Mouse (Mus musculus): ENCODE results near the gene Btnl1. TPM values are rescaled to one million over a fixed set of nuclear protein-coding genes. Genes with fewer than 3 reads are reported as not detected.

Btnl1 gene
- polyA plus RNA-seq, 1 experiment from 2014 or later = not detected

DNA sequence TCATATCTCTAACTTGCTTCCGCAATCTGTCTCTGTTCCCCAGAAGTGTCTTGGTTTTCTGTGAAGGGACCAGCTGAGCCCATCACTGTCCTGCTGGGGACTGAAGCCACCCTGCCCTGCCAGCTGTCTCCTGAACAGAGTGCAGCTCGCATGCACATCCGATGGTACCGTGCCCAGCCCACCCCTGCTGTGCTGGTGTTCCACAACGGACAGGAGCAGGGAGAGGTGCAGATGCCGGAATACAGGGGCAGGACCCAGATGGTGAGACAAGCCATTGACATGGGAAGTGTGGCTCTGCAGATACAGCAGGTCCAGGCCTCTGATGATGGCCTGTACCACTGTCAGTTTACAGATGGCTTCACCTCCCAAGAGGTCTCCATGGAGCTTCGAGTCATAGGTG is 2.5 kb downstream of the Btnl1 start:
- H3K36me3 ChIP-seq (replicated peaks; ENCODE audit: control insufficient read depth, insufficient read depth) = no peaks in the 10 kb centered on the region
- no peaks in the 10 kb centered on the region for H3K27me3 ChIP-seq (ENCODE audit: control insufficient read depth, insufficient read depth, low read length)
- WGBS = 69% methylated on average over 7 of the region's 7 CpGs
- H3K9ac ChIP-seq = no peak overlapping the region
- no peak overlapping the region for H3K4me3 ChIP-seq (replicated peaks; ENCODE audit: low read length)
- ATAC-seq (ENCODE audit: low FRiP score) (no peak), DNase-seq (ENCODE audit: low spot score) (no peak)
- no peak overlapping the region for H3K4me2 ChIP-seq (replicated peaks)
- H3K9me3 ChIP-seq (ENCODE audit: control insufficient read depth, low read length) = no peaks in the 10 kb centered on the region
- no peak overlapping the region for H3K27ac ChIP-seq
- H3K4me1 ChIP-seq (replicated peaks; ENCODE audit: control insufficient read depth, insufficient read depth, low read length) = no peaks in the 10 kb centered on the region

- DNase-seq (ENCODE audit: low spot score) = no peak
- 76% methylated on average over 11 of the region's 11 CpGs for WGBS
- H3K27ac ChIP-seq = no peak overlapping the region
Measured at GRCm38 (mm10) chr17:34381876-34382275, 4.9 kb downstream of the Btnl1 start.

DNA sequence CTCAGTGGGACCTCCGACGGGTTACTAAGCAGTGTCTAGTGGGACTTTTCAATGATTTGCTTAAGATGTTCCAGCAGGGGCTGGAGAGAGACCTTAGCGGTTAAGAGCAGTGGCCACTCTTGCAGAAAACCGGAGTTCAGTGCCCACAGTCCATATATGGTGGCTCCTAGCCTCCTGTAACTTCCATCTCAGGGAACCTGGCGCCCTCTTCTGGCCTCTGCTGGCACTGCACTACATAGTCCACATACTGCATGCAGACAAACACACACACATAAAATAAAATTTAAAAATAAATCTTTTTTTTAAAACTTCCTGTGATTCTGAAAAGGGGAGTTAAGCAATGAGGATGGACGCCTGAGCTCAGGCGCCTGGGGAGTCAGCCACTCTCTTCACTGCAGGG is 6.3 kb downstream of the Btnl1 start:
- H3K36me3 ChIP-seq (replicated peaks; ENCODE audit: control insufficient read depth, insufficient read depth) = no peaks in the 10 kb centered on the region

More at GRCm38 (mm10) chr17:34381876-34382275, 4.9 kb downstream of the Btnl1 start:
- ATAC-seq (ENCODE audit: low FRiP score) = no peak
- Histone ChIP-seq H3K4me3 (replicated peaks; ENCODE audit: low read length) (no peak overlapping the region), H3K36me3 (replicated peaks; ENCODE audit: control insufficient read depth, insufficient read depth) (no peaks in the 10 kb centered on the region), H3K9ac (no peak overlapping the region), H3K27me3 (ENCODE audit: control insufficient read depth, insufficient read depth, low read length) (no peaks in the 10 kb centered on the region), H3K4me1 (replicated peaks; ENCODE audit: control insufficient read depth, insufficient read depth, low read length) (no peaks in the 10 kb centered on the region), H3K4me2 (replicated peaks) (no peak overlapping the region), H3K9me3 (ENCODE audit: control insufficient read depth, low read length) (no peaks in the 10 kb centered on the region)

DNA sequence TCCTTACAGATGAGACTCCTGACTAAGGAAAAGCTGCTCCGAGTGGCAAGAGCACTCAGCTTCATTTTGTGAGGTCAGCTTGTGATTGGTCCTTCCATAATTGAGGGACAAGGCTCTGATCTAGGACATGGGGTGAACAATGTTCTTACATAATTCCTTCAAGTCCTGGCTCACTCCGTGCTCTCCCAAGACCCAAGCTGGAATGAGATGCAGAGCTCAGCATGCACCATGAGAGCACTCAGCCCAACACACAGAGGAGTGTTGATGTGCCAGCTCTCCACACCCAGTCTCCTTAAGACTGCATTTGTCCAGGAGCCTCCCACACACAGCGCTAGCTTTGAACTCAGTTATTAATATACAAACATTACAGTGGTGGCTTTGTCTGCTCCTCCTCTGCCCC is 7.8 kb downstream of the Btnl1 start:
- no peaks in the 10 kb centered on the region for H3K4me1 ChIP-seq (replicated peaks; ENCODE audit: control insufficient read depth, insufficient read depth, low read length)
- H3K4me2 ChIP-seq (replicated peaks) = no peak overlapping the region
- no peaks in the 10 kb centered on the region for H3K36me3 ChIP-seq (replicated peaks; ENCODE audit: control insufficient read depth, insufficient read depth)
- DNase-seq (ENCODE audit: low spot score) = no peak
- no peak overlapping the region for H3K4me3 ChIP-seq (replicated peaks; ENCODE audit: low read length)
- H3K27me3 ChIP-seq (ENCODE audit: control insufficient read depth, insufficient read depth, low read length) = no peaks in the 10 kb centered on the region
- no peak overlapping the region for H3K9ac ChIP-seq
- H3K27ac ChIP-seq = no peak overlapping the region
- no peak for ATAC-seq (ENCODE audit: low FRiP score)
- H3K9me3 ChIP-seq (ENCODE audit: control insufficient read depth, low read length) = no peaks in the 10 kb centered on the region
- 69% methylated on average over 3 of the region's 3 CpGs for WGBS

More for the DNA sequence above, 6.3 kb downstream of the Btnl1 start:
- no peak overlapping the region for H3K9ac ChIP-seq
- WGBS = 79% methylated on average over 7 of the region's 7 CpGs
- no peak for ATAC-seq (ENCODE audit: low FRiP score)
- no peak overlapping the region for H3K4me2 ChIP-seq (replicated peaks)
- H3K27me3 ChIP-seq (ENCODE audit: control insufficient read depth, insufficient read depth, low read length) = no peaks in the 10 kb centered on the region
- no peak overlapping the region for H3K4me3 ChIP-seq (replicated peaks; ENCODE audit: low read length)
- DNase-seq (ENCODE audit: low spot score) = no peak
- no peak overlapping the region for H3K27ac ChIP-seq
- H3K9me3 ChIP-seq (ENCODE audit: control insufficient read depth, low read length) = no peaks in the 10 kb centered on the region
- H3K4me1 ChIP-seq (replicated peaks; ENCODE audit: control insufficient read depth, insufficient read depth, low read length) = no peaks in the 10 kb centered on the region

DNA sequence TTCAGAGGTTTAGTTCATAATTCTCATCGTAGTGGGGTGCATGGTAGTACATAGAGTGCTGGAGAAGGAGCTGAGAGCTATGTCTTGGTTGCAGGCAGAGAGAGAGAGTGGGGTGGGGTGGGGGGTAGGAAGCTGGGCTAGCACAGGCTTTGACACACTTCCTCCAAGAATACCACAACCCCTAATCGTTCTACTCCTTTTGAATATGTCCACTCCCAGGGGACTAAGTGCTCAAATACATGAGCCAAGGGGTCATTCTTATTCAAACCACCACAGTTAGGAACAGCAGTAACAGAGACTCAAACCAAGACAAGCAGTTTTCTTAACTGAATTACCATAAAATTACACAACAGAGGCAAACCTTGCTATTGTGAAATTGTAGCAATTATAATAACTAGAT is 9.7 kb downstream of the Btnl1 start:
- Histone ChIP-seq H3K9ac (no peak overlapping the region), H3K4me3 (replicated peaks; ENCODE audit: low read length) (no peak overlapping the region), H3K27ac (no peak overlapping the region), H3K27me3 (ENCODE audit: control insufficient read depth, insufficient read depth, low read length) (no peaks in the 10 kb centered on the region), H3K9me3 (ENCODE audit: control insufficient read depth, low read length) (no peaks in the 10 kb centered on the region), H3K4me2 (replicated peaks) (no peak overlapping the region), H3K4me1 (replicated peaks; ENCODE audit: control insufficient read depth, insufficient read depth, low read length) (no peaks in the 10 kb centered on the region), H3K36me3 (replicated peaks; ENCODE audit: control insufficient read depth, insufficient read depth) (no peaks in the 10 kb centered on the region)
- WGBS = 78% methylated on average over 2 of the region's 2 CpGs
- DNase-seq (ENCODE audit: low spot score) = no peak
- no peak for ATAC-seq (ENCODE audit: low FRiP score)

DNA sequence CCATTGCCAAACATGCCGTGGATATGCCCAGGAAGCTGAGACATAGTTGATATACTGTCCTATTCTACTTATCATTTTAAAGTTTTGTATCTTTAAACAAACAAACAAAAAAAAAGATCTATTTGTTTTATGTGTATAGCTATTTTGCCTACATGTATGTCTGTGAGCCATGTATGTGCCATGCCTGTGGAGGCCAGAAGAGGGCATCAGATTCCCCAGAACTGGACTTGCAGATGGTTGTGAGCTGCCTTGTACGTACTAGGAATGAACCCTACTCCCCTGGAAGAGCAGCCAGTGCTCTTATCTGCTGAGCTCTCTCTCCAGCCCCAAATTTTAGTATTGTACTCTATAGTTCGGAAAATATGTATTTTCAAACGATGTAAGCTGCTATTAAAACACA is 11.6 kb downstream of the Btnl1 start:
- Histone ChIP-seq H3K9me3 (ENCODE audit: control insufficient read depth, low read length) (no peaks in the 10 kb centered on the region), H3K4me1 (replicated peaks; ENCODE audit: control insufficient read depth, insufficient read depth, low read length) (no peaks in the 10 kb centered on the region), H3K36me3 (replicated peaks; ENCODE audit: control insufficient read depth, insufficient read depth) (no peaks in the 10 kb centered on the region), H3K4me3 (replicated peaks; ENCODE audit: low read length) (no peak overlapping the region), H3K4me2 (replicated peaks) (no peak overlapping the region), H3K9ac (no peak overlapping the region), H3K27me3 (ENCODE audit: control insufficient read depth, insufficient read depth, low read length) (no peaks in the 10 kb centered on the region), H3K27ac (no peak overlapping the region)
- DNase-seq (ENCODE audit: low spot score) (peak; percentile 46), ATAC-seq (ENCODE audit: low FRiP score) (no peak)
- WGBS = 26% methylated on average over 4 of the region's 4 CpGs

DNA sequence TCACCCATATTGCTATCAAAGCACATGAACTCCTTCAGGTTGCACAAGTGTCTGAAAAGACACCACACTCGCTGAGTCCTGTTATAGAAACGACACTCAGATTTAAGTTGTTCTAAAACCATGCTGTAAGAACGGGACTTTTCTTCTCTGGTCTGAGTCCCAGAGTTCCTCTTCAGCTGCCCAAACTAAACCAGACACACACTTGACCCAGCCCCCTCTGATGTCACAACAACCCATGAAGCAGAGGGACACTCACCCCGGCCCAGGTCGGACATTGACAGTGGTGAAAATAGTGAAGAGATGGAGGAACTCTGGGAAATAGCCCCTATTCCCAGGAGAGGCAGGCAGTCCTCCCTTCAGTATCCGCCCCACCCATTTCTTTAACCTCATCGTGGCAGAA is 14.6 kb downstream of the Btnl1 start:
- Histone ChIP-seq H3K27ac (no peak overlapping the region), H3K36me3 (replicated peaks; ENCODE audit: control insufficient read depth, insufficient read depth) (no peaks in the 10 kb centered on the region), H3K9me3 (ENCODE audit: control insufficient read depth, low read length) (no peaks in the 10 kb centered on the region), H3K4me3 (replicated peaks; ENCODE audit: low read length) (no peak overlapping the region), H3K4me2 (replicated peaks) (0 out of 2 replicates have a peak overlapping the region, but pooled peaks have one; percentile 64), H3K27me3 (ENCODE audit: control insufficient read depth, insufficient read depth, low read length) (no peaks in the 10 kb centered on the region), H3K9ac (no peak overlapping the region), H3K4me1 (replicated peaks; ENCODE audit: control insufficient read depth, insufficient read depth, low read length) (no peaks in the 10 kb centered on the region)
- DNase-seq (ENCODE audit: low spot score) = no peak
- ATAC-seq (ENCODE audit: low FRiP score) = no peak
- WGBS = 78% methylated on average over 7 of the region's 7 CpGs

GRCm38 (mm10) chr17:34392321-34392720 is 15.4 kb downstream of the Btnl1 start:
- WGBS = 4% methylated on average over 24 of the region's 24 CpGs
- H3K4me1 ChIP-seq (replicated peaks; ENCODE audit: control insufficient read depth, insufficient read depth, low read length) = no peaks in the 10 kb centered on the region
- H3K4me3 ChIP-seq (replicated peaks; ENCODE audit: low read length) = peak overlapping the region; percentile 32
- peak; percentile 51; the same call in 1 of the 2 replicates for ATAC-seq (ENCODE audit: low FRiP score)
- DNase-seq (ENCODE audit: low spot score) = peak; percentile 50
- no peaks in the 10 kb centered on the region for H3K36me3 ChIP-seq (replicated peaks; ENCODE audit: control insufficient read depth, insufficient read depth)
- H3K9ac ChIP-seq = peak overlapping the region; percentile 39
- peak overlapping the region; percentile 64 for H3K4me2 ChIP-seq (replicated peaks)
- no peaks in the 10 kb centered on the region for H3K27me3 ChIP-seq (ENCODE audit: control insufficient read depth, insufficient read depth, low read length)
- no peak overlapping the region for H3K27ac ChIP-seq
- no peaks in the 10 kb centered on the region for H3K9me3 ChIP-seq (ENCODE audit: control insufficient read depth, low read length)

DNA sequence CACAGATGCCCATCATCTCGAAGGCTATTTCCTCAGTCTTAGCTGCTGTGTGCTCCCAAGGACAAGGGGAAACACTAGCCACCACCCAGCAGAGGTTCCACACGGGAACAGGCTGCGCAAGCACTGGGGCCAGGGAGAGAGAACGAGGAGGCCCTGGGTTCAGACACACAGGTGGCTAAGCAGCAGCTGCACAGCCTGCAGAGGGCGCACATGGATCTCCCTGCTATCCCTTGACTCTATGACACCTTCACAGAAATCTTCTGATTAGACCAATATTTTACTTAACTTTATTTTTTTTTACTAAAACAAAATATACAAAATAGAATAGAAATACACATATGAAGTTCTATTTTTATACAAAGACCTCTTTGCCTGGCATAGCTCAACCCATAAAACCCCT is 20.4 kb downstream of the Btnl1 start:
- Histone ChIP-seq H3K9ac (no peak overlapping the region), H3K4me1 (replicated peaks; ENCODE audit: control insufficient read depth, insufficient read depth, low read length) (peaks cover 4% of the 10 kb centered on the region; the same call in 1 of the 2 replicates), H3K9me3 (ENCODE audit: control insufficient read depth, low read length) (no peaks in the 10 kb centered on the region), H3K27ac (no peak overlapping the region), H3K27me3 (ENCODE audit: control insufficient read depth, insufficient read depth, low read length) (no peaks in the 10 kb centered on the region), H3K36me3 (replicated peaks; ENCODE audit: control insufficient read depth, insufficient read depth) (no peaks in the 10 kb centered on the region), H3K4me3 (replicated peaks; ENCODE audit: low read length) (no peak overlapping the region), H3K4me2 (replicated peaks) (no peak overlapping the region)
- ATAC-seq (ENCODE audit: low FRiP score) = no peak
- DNase-seq (ENCODE audit: low spot score) = no peak
- 68% methylated on average over 5 of the region's 5 CpGs for WGBS

GRCm38 (mm10) chr17:34398058-34398710 is 21.3 kb downstream of the Btnl1 start:
- H3K36me3 ChIP-seq (replicated peaks; ENCODE audit: control insufficient read depth, insufficient read depth) = no peaks in the 10 kb centered on the region
- no peaks in the 10 kb centered on the region for H3K9me3 ChIP-seq (ENCODE audit: control insufficient read depth, low read length)
- H3K4me2 ChIP-seq (replicated peaks) = peak overlapping the region; percentile 55
- DNase-seq (ENCODE audit: low spot score) (peak; percentile 88), ATAC-seq (ENCODE audit: low FRiP score) (peak; percentile 79)
- WGBS = 14% methylated on average over 9 of the region's 9 CpGs
- peak overlapping the region; percentile 100 for H3K27ac ChIP-seq
- no peak overlapping the region for H3K9ac ChIP-seq
- no peaks in the 10 kb centered on the region for H3K27me3 ChIP-seq (ENCODE audit: control insufficient read depth, insufficient read depth, low read length)
- peak overlapping the region; percentile 62 for H3K4me3 ChIP-seq (replicated peaks; ENCODE audit: low read length)
- H3K4me1 ChIP-seq (replicated peaks; ENCODE audit: control insufficient read depth, insufficient read depth, low read length) = peaks cover 4% of the 10 kb centered on the region; the same call in 1 of the 2 replicates
